Mouse (Mus musculus): Measurements from ENCODE around the gene Cdkn1b. TPM values are rescaled to one million over a fixed set of nuclear protein-coding genes. Genes with fewer than 3 reads are reported as not detected.
A peak's percentile ranks its signal among the peaks of the same experiment; 100 is the strongest.

Gene Cdkn1b
- polyA plus RNA-seq, 1 experiment from 2014 or later = 14.1 TPM

DNA sequence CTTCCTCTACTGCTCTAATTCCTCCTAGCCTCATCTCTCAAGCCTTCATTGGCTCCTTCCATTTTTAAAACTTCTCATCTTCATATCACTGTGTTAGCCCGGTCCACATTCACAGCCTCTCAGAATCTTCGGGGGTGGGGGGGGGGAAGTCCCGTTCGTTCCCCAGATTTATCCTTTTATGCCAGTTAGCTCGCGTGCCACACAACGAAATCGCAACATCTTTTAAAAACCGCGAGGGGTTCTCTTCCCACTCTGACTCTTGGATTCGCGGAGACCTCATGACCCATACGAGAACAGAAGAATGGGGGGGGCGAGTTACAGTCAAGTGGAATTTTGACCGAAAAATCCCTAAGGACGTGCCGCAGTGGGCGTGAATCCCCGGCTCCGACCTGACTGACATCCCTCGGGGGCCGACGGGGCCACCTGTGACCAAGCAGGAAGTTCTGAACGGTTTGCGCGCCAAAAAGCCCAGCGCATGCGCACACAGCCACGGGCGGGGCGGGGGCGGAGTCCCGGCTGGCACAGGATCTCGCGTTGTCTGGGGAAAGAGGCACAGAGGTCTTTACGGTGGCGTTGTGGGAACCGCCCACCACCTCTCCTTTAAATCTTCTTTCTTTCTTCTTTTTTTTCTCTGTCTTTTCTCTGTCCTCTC is 22.6 kb upstream of the Cdkn1b start:
- DNase-seq (peak; percentile 99), ATAC-seq (peak; percentile 92)
- Histone ChIP-seq H3K27me3 (ENCODE audit: insufficient read depth, low read length) (no peaks in the 10 kb centered on the region), H3K4me2 (ENCODE audit: low read depth, low read length) (peak overlapping the region; percentile 92), H3K4me1 (ENCODE audit: insufficient read depth) (peaks cover 19% of the 10 kb centered on the region), H3K9ac (replicated peaks) (peak overlapping the region; percentile 78), H3K9me3 (ENCODE audit: low read length) (no peaks in the 10 kb centered on the region), H3K27ac (ENCODE audit: low read depth) (peak overlapping the region; percentile 100), H3K4me3 (ENCODE audit: low read depth, low read length) (peak overlapping the region; percentile 62), H3K36me3 (replicated peaks; ENCODE audit: insufficient read depth, low read length) (no peaks in the 10 kb centered on the region)
- TF ChIP-seq CTCF (IDR thresholded peaks at IDR 0.05; ENCODE audit: low read depth) (no peak), EP300 (IDR thresholded peaks at IDR 0.05; ENCODE audit: low read depth) (peak; percentile 67; the same call in 1 of the 2 replicates)
- WGBS (ENCODE audit: insufficient replicate concordance) = under 1% methylated on average over 38 of the region's 38 CpGs

DNA sequence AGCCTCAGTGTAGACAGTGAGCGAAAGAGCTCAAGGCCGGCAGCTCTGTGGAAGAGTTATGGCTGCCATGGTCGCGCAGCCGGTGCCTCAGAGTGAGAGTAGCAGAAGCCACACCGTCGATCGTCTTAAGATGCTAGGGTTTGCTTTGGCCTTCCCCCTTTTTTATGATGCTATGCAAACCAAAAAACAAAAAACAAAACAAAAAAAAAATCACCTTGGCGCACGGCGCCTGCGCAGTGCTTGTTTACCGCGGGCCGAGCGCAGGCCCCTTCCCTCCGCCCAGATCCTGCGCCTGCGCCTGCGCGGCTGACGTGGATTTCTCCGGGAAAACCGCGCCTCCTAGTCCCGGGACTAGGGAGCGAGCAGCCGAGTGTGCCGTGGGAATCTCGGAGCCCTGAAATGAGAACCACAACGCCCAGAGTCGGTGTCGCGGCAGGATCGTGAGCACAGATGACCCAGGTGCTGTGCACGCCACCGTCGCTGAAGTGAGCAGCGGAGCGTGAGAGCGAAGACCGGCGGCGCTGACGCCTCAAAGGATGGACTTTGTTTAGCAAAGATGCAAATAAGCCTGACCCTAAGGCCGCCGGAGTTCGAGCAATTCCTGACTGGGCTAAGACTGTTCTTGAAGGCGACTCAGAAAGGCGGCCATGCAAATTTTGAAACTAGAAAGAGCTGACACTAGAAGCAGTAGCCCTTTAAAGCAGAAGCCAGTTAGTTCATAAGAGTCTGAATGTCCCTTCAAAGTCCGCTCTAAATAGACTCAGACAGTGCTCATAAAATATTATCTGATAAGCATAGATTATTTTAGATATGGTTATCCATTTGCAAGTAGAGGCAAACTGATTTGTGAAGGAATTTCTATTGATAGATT is 21.9 kb upstream of the Cdkn1b start, which contains the start of gene Gpr19:
TSS of gene Gpr19 (minus strand) at position 484 of the 871 bp plus-strand sequence.
- DNase-seq (peak; percentile 91), ATAC-seq (peak; percentile 93)
- peak within 1 kb of the TSS; percentile 100 for H3K27ac ChIP-seq (ENCODE audit: low read depth)
- under 1% methylated on average over 51 of the region's 51 CpGs for WGBS (ENCODE audit: insufficient replicate concordance)
- H3K4me3 ChIP-seq (ENCODE audit: low read depth, low read length) = peak within 1 kb of the TSS; percentile 62
- peak within 1 kb of the TSS; percentile 92 for H3K4me2 ChIP-seq (ENCODE audit: low read depth, low read length)
- H3K9ac ChIP-seq (replicated peaks) = peak within 1 kb of the TSS; percentile 78
- H3K27me3 ChIP-seq (ENCODE audit: insufficient read depth, low read length) = no peaks in the 10 kb centered on the region
- TF ChIP-seq EP300 (IDR thresholded peaks at IDR 0.05; ENCODE audit: low read depth) (peak; percentile 49; the same call in 1 of the 2 replicates), CTCF (IDR thresholded peaks at IDR 0.05; ENCODE audit: low read depth) (peak; percentile 29; the same call in 1 of the 2 replicates)
- no peaks in the 10 kb centered on the region for H3K36me3 ChIP-seq (replicated peaks; ENCODE audit: insufficient read depth, low read length)
- no peaks in the 10 kb centered on the region for H3K9me3 ChIP-seq (ENCODE audit: low read length)
- peaks cover 19% of the 10 kb centered on the region for H3K4me1 ChIP-seq (ENCODE audit: insufficient read depth)

DNA sequence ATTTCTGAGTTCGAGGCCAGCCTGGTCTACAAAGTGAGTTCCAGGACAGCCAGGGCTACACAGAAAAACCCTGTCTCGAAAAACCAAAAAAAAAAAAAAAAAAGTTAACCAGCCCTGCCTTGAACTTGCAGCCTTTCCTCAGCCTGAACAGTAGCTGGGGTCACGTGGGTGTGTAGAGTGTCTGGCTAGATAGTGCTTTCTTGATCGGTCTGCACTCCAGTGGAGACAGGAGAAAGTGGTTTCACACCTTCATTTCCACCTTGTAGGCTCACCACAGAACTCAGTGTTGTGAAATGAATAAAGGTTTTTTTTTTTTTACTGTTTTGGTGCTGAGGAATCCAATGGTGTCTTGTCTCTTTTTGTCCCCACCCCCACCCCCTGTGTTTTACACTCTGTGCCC is 16.8 kb upstream of the Cdkn1b start:
- 0 out of 2 replicates have a peak, but pooled peaks cover 9% of the 10 kb centered on the region for H3K4me1 ChIP-seq (ENCODE audit: insufficient read depth)
- WGBS (ENCODE audit: insufficient replicate concordance) = 77% methylated on average over 3 of the region's 4 CpGs
- TF ChIP-seq CTCF (IDR thresholded peaks at IDR 0.05; ENCODE audit: low read depth) (no peak), EP300 (IDR thresholded peaks at IDR 0.05; ENCODE audit: low read depth) (no peak)
- no peak overlapping the region for H3K27ac ChIP-seq (ENCODE audit: low read depth)
- H3K9me3 ChIP-seq (ENCODE audit: low read length) = no peaks in the 10 kb centered on the region
- ATAC-seq (no peak), DNase-seq (no peak)
- H3K36me3 ChIP-seq (replicated peaks; ENCODE audit: insufficient read depth, low read length) = no peaks in the 10 kb centered on the region
- H3K4me3 ChIP-seq (ENCODE audit: low read depth, low read length) = no peak overlapping the region
- no peak overlapping the region for H3K9ac ChIP-seq (replicated peaks)
- no peak overlapping the region for H3K4me2 ChIP-seq (ENCODE audit: low read depth, low read length)
- no peaks in the 10 kb centered on the region for H3K27me3 ChIP-seq (ENCODE audit: insufficient read depth, low read length)

DNA sequence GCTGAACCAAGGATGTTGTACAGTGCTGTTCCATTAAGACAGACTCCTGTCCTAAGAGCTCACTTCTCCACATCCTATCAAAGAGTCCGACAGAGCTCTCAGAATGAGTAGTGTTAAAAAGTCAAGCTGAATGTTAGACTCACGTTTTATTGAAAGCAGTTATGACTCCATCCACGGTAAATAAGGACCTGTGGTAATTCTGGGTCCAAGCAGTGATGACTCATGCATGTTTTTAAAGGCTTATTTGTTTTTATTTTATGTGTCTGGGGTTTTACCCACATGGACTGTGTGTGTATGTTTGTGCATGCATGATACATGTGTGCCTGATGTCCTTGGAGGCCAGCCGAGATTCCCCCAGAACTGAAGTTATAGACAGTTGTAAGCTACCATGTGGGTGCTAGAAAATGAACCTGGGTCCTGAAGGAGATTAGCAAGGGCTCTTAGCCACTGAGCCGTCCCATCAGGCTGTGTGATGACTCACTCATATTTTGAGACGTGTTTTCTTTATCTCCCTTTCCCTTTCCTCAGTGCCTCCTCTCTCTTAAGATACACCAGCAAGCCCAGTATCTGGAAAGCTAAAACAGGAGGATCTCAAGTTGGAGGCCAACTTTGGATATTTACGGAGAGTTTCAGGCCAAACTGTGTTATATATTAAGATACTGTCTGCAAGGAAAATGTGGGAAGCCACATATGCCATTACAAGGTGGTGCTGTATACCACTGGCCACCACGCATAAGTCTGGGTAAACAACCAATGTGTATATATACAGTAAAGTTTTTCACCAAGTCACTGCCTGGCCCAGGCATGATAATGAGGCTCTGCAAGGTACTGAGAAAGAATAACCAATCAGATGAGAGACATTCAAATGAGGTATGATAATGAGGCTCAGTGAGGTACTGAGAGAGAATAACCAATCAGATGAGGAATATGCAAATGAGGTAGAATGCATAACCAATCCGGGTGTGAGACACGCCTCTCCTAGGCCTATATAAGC is 16.0 kb upstream of the Cdkn1b start:
- H3K9me3 ChIP-seq (ENCODE audit: low read length) = no peaks in the 10 kb centered on the region
- no peak overlapping the region for H3K4me2 ChIP-seq (ENCODE audit: low read depth, low read length)
- 78% methylated on average over 10 of the region's 10 CpGs for WGBS (ENCODE audit: insufficient replicate concordance)
- H3K4me3 ChIP-seq (ENCODE audit: low read depth, low read length) = no peak overlapping the region
- TF ChIP-seq CTCF (IDR thresholded peaks at IDR 0.05; ENCODE audit: low read depth) = no peak
- peak; percentile 26; the same call in 1 of the 2 replicates for TF ChIP-seq EP300 (IDR thresholded peaks at IDR 0.05; ENCODE audit: low read depth)
- H3K36me3 ChIP-seq (replicated peaks; ENCODE audit: insufficient read depth, low read length) = no peaks in the 10 kb centered on the region
- DNase-seq (no peak), ATAC-seq (peak; percentile 92)
- 0 out of 2 replicates have a peak, but pooled peaks cover 9% of the 10 kb centered on the region for H3K4me1 ChIP-seq (ENCODE audit: insufficient read depth)
- H3K9ac ChIP-seq (replicated peaks) = no peak overlapping the region
- no peaks in the 10 kb centered on the region for H3K27me3 ChIP-seq (ENCODE audit: insufficient read depth, low read length)
- H3K27ac ChIP-seq (ENCODE audit: low read depth) = peak overlapping the region; percentile 55

DNA sequence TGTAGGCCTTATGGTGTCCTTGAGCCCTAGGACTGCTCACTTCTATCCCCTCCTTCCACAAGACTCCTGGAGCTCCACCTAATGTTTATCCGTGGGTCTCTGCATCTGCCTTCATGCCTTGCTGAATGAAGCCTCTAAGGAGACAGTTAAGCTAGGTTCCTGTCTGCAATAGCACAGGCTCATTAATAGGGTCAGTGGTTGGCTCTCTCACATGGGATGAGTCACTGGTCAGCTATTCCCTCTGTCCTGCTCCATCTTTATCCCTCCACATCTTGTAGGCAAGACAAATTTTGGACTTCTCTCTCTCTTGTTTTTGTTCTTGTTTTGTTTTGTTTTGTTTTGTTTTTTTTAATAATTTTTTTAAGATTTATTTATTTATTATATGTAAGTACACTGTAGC is 14.4 kb upstream of the Cdkn1b start:
- Histone ChIP-seq H3K9me3 (ENCODE audit: low read length) (no peaks in the 10 kb centered on the region), H3K4me2 (ENCODE audit: low read depth, low read length) (no peak overlapping the region), H3K4me3 (ENCODE audit: low read depth, low read length) (no peak overlapping the region), H3K4me1 (ENCODE audit: insufficient read depth) (0 out of 2 replicates have a peak, but pooled peaks cover 2% of the 10 kb centered on the region), H3K36me3 (replicated peaks; ENCODE audit: insufficient read depth, low read length) (no peaks in the 10 kb centered on the region), H3K9ac (replicated peaks) (no peak overlapping the region), H3K27ac (ENCODE audit: low read depth) (no peak overlapping the region), H3K27me3 (ENCODE audit: insufficient read depth, low read length) (no peaks in the 10 kb centered on the region)
- no peak for TF ChIP-seq CTCF (IDR thresholded peaks at IDR 0.05; ENCODE audit: low read depth)
- TF ChIP-seq EP300 (IDR thresholded peaks at IDR 0.05; ENCODE audit: low read depth) = no peak
- WGBS (ENCODE audit: insufficient replicate concordance) = 100% methylated on average over 1 of the region's 1 CpGs
- no peak for DNase-seq
- no peak for ATAC-seq

Measured in liver, postnatal 0 days (tissue).